Mouse (Mus musculus) MEL (cell line): ENCODE results near the gene Rgs19.

ENCODE experiments used
- CHD1 ChIP-seq: IDR thresholded peaks from 2 replicates; pipeline ENCODE4 v1.6.1; 2012; ENCODE audit warnings: low read depth, mild to moderate bottlenecking, inconsistent platforms, low read length, improper control_type of control experiment
- CTCF ChIP-seq, 3 experiments: IDR thresholded peaks in 2 of 3; conservative IDR thresholded peaks in 1 of 3; 2 replicates each; pipeline ENCODE4 v1.5.1; 2011 to 2012; ENCODE audit warnings: low read length in 3 of 3, low read depth in 2 of 3, mild to moderate bottlenecking in 2 of 3, improper control_type of control experiment in 1 of 3, inconsistent platforms in 1 of 3, mixed read lengths in 1 of 3, moderate library complexity in 1 of 3; ENCODE audit not compliant: control insufficient read depth in 1 of 3, insufficient read depth in 1 of 3, poor library complexity in 1 of 3, severe bottlenecking in 1 of 3
- MAFK ChIP-seq: IDR thresholded peaks from 2 replicates; pipeline ENCODE4 v1.6.1; 2011; ENCODE audit warnings: low read depth, mild to moderate bottlenecking, low read length, improper control_type of control experiment, borderline replicate concordance
- NELFE ChIP-seq: IDR thresholded peaks from 2 replicates; pipeline ENCODE4 v1.6.1; 2011; ENCODE audit warnings: low read depth, low read length, improper control_type of control experiment
- POLR2A ChIP-seq, 2 experiments: IDR thresholded peaks; 2 replicates each; pipeline ENCODE4 v1.6.1; 2011 to 2012; ENCODE audit warnings: low read length in 2 of 2, mild to moderate bottlenecking in 2 of 2, control low read depth in 1 of 2, improper control_type of control experiment in 1 of 2, low read depth in 1 of 2, moderate library complexity in 1 of 2; ENCODE audit not compliant: control insufficient read depth in 1 of 2, insufficient read depth in 1 of 2, poor library complexity in 1 of 2
- RCOR1 ChIP-seq: IDR thresholded peaks from 2 replicates; pipeline ENCODE4 v1.6.1; 2012; ENCODE audit warnings: low read depth, mild to moderate bottlenecking, inconsistent platforms, low read length, improper control_type of control experiment
- TCF12 ChIP-seq: IDR thresholded peaks from 2 replicates; pipeline ENCODE4 v1.6.1; 2014; ENCODE audit warnings: low read depth, mild to moderate bottlenecking, inconsistent platforms, low read length, improper control_type of control experiment, moderate library complexity
- UBTF ChIP-seq: IDR thresholded peaks from 2 replicates; pipeline ENCODE4 v1.6.1; 2012; ENCODE audit warnings: low read depth, mild to moderate bottlenecking, inconsistent platforms, low read length, improper control_type of control experiment, moderate library complexity, borderline replicate concordance; ENCODE audit not compliant: insufficient read depth
- USF2 ChIP-seq, 2 experiments: IDR thresholded peaks; 2 replicates each; pipeline ENCODE4 v1.6.1; 2011 to 2012; ENCODE audit warnings: improper control_type of control experiment in 2 of 2, low read length in 2 of 2, borderline replicate concordance in 1 of 2, inconsistent platforms in 1 of 2, low read depth in 1 of 2, mild to moderate bottlenecking in 1 of 2; ENCODE audit not compliant: insufficient read depth in 1 of 2

GRCm38 (mm10) chr2:181671326-181671725, 22.5 kb downstream of the Rgs19 start, which contains the start of gene Sox18:
- TF ChIP-seq CHD1 (no peak), NELFE (no peak), TCF12 (no peak), CTCF (IDR thresholded peaks at IDR 0.05 in 2 of 3, conservative IDR thresholded peaks at IDR 0.05 in 1 of 3; ENCODE audit: control insufficient read depth in 1 of 3, insufficient read depth in 1 of 3, low read depth in 2 of 3, low read length in 3 of 3, poor library complexity in 1 of 3, severe bottlenecking in 1 of 3) (no peak), RCOR1 (no peak), USF2 (IDR thresholded peaks at IDR 0.05; ENCODE audit: borderline replicate concordance in 1 of 2, insufficient read depth in 1 of 2, low read depth in 1 of 2, low read length in 2 of 2) (no peak), MAFK (no peak), UBTF (no peak), POLR2A (IDR thresholded peaks at IDR 0.05; ENCODE audit: control insufficient read depth in 1 of 2, insufficient read depth in 1 of 2, low read depth in 1 of 2, low read length in 2 of 2, poor library complexity in 1 of 2) (no peak)
